Mouse (Mus musculus): ENCODE data around the gene Lcmt2. TPM values are rescaled to one million over a fixed set of nuclear protein-coding genes. Genes with fewer than 3 reads are reported as not detected.
A peak's percentile ranks its signal among the peaks of the same experiment; 100 is the strongest.
"Not testable (repeated sequence)": the region's sequence is repeated elsewhere in the genome, so short reads cannot be mapped to it uniquely, and the experiment has no call there.

The Lcmt2 gene
- polyA plus RNA-seq, 1 experiment from 2014 or later = 20.2 TPM

DNA sequence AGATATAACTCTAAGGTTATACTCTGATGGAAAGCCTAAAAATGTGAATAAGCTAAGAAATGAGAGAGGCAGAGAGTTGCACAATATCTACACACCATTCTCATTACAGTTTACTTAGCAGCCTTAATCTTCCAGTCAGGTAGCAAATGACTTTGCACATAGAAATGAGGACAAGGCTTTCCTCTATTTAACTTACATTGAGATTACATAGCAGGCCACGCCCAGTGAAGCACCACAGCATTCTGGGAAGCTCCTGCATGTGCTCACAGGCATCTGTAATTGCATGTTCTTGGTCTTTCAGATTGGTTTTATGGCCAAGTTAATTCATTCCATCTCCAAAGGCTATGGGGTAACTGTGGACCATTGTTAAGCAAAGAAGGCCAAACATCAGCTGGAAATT lies 7.6 kb downstream of the Lcmt2 start:
- ATAC-seq (replicated peaks; ENCODE audit: low FRiP score) = no peak
- Histone ChIP-seq H3K4me1 (replicated peaks; ENCODE audit: control insufficient read depth, insufficient read depth, low read length) (no peaks in the 10 kb centered on the region), H3K36me3 (ENCODE audit: control insufficient read depth, insufficient read depth, low read length) (no peaks in the 10 kb centered on the region), H3K27ac (ENCODE audit: low read depth, low read length) (no peak overlapping the region), H3K4me2 (ENCODE audit: low read depth, low read length, severe bottlenecking) (no peak overlapping the region), H3K9me3 (ENCODE audit: control insufficient read depth, low read length) (no peaks in the 10 kb centered on the region), H3K9ac (ENCODE audit: low read length) (no peak overlapping the region), H3K27me3 (ENCODE audit: control insufficient read depth, insufficient read depth, low read length) (no peaks in the 10 kb centered on the region), H3K4me3 (ENCODE audit: low read depth, low read length) (no peak overlapping the region)
- no peak for DNase-seq (ENCODE audit: low spot score)
- 82% methylated on average over 1 of the region's 1 CpGs for WGBS

DNA sequence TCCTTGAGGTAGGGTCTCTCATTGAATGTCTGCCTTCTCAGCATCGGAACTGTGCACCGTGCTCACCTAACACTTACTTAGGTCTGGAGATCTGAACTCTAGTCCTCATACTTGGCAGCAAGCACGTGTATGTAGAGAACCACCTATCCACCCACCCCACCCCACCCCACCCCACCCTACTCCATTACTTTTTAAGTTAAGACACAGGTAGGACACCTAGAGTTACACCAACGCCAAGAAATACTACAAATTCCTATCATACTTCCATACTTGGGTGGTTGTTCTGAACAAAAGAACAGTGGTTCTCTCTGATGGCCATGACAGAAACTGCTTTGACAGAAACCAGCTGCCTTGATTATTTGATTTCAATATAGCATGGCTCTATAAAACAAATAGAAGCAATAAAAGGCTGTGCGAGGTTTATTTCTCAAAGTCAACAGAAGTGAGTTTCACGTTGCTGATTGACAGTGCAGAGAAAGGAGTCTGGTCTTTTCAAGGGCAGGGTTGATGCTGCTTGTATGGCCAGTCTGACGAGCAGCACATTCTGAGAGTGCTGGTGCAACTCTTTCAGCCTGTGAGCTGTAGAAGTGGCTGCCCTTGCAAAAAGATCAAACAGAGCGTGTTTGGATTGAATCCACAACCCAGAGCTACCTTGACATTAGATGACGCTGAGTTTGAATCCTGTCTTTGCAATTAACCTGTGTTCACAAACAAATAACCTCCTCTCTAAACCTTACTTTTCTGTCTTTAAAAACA lies 11.4 kb downstream of the Lcmt2 start:
- no peaks in the 10 kb centered on the region for H3K27me3 ChIP-seq (ENCODE audit: control insufficient read depth, insufficient read depth, low read length)
- no peaks in the 10 kb centered on the region for H3K36me3 ChIP-seq (ENCODE audit: control insufficient read depth, insufficient read depth, low read length)
- H3K9me3 ChIP-seq (ENCODE audit: control insufficient read depth, low read length) = no peaks in the 10 kb centered on the region
- ATAC-seq (replicated peaks; ENCODE audit: low FRiP score) (no peak), DNase-seq (ENCODE audit: low spot score) (no peak)
- H3K4me2 ChIP-seq (ENCODE audit: low read depth, low read length, severe bottlenecking) = no peak overlapping the region
- no peaks in the 10 kb centered on the region for H3K4me1 ChIP-seq (replicated peaks; ENCODE audit: control insufficient read depth, insufficient read depth, low read length)
- WGBS = 79% methylated on average over 9 of the region's 9 CpGs
- H3K9ac ChIP-seq (ENCODE audit: low read length) = no peak overlapping the region
- no peak overlapping the region for H3K4me3 ChIP-seq (ENCODE audit: low read depth, low read length)
- no peak overlapping the region for H3K27ac ChIP-seq (ENCODE audit: low read depth, low read length)

DNA sequence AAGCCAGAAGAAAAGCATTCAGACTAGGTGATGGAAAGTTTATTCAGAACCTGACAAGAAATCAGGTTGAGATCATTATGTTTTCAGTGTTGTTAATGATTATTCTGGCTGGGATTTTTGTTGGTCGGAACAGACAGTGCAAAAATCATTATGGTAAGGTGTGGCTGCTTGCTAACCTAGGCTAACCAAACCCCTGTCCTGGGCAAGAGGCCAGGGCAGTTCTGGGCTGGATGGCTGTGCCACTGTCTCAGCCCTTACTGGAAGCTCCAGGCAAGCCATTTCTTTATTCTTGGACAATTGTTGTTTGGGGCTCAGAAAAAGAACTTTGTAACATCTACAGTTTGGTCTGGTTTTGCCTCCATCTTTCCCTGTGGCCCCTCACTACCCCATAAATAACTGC lies 12.9 kb downstream of the Lcmt2 start:
- WGBS = 74% methylated on average over 1 of the region's 1 CpGs

DNA sequence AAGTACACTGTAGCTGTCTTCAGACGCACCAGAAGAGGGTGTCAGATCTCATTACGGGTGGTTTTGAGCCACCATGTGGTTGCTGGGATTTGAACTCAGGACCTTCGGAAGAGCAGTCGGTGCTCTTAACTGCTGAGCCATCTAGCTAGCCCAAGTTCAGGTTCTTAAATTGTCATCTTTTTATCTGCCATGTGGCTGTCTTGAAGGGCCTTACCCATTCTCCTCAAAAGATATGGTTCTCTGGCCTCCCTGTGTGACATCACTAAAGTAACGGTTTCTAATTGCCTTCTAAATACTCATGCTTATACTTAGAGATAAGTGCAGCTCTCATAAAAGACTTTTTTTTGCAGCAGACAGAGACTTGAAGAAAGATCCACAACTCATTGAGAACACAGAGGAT lies 14.2 kb downstream of the Lcmt2 start:
- H3K4me3 ChIP-seq (ENCODE audit: low read depth, low read length); H3K4me1 ChIP-seq (replicated peaks; ENCODE audit: control insufficient read depth, insufficient read depth, low read length); H3K9me3 ChIP-seq (ENCODE audit: control insufficient read depth, low read length); ATAC-seq (replicated peaks; ENCODE audit: low FRiP score); DNase-seq (ENCODE audit: low spot score); H3K27ac ChIP-seq (ENCODE audit: low read depth, low read length); H3K36me3 ChIP-seq (ENCODE audit: control insufficient read depth, insufficient read depth, low read length); H3K9ac ChIP-seq (ENCODE audit: low read length); H3K4me2 ChIP-seq (ENCODE audit: low read depth, low read length, severe bottlenecking); H3K27me3 ChIP-seq (ENCODE audit: control insufficient read depth, insufficient read depth, low read length): not testable (repeated sequence)
- WGBS = 93% methylated on average over 5 of the region's 5 CpGs

More for the DNA sequence above, 12.9 kb downstream of the Lcmt2 start:
- no peaks in the 10 kb centered on the region for H3K9me3 ChIP-seq (ENCODE audit: control insufficient read depth, low read length)
- DNase-seq (ENCODE audit: low spot score) (no peak), ATAC-seq (replicated peaks; ENCODE audit: low FRiP score) (no peak)
- H3K4me1 ChIP-seq (replicated peaks; ENCODE audit: control insufficient read depth, insufficient read depth, low read length) = no peaks in the 10 kb centered on the region
- no peak overlapping the region for H3K4me2 ChIP-seq (ENCODE audit: low read depth, low read length, severe bottlenecking)
- no peaks in the 10 kb centered on the region for H3K36me3 ChIP-seq (ENCODE audit: control insufficient read depth, insufficient read depth, low read length)
- H3K4me3 ChIP-seq (ENCODE audit: low read depth, low read length) = no peak overlapping the region
- H3K27ac ChIP-seq (ENCODE audit: low read depth, low read length) = no peak overlapping the region
- no peaks in the 10 kb centered on the region for H3K27me3 ChIP-seq (ENCODE audit: control insufficient read depth, insufficient read depth, low read length)
- no peak overlapping the region for H3K9ac ChIP-seq (ENCODE audit: low read length)

DNA sequence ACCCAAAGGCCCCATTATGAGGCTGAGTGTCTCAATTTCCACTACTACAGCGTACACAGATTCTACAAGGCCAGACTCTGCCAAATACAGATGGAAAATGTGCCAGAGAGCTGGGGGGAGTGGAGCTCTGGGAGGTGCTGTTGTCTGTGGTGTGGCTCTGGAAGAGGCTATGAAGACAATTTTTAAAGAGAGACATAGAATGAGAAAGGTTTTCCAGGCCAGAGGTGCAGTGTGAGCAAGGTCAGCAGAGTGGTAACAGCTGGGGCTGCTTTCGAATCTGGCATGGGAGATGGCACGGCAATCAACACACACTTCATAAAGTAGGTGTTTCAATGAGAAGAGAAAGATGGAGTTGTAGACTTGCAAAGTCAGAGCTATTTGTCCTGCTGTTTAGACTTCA lies 21.2 kb downstream of the Lcmt2 start:
- 90% methylated on average over 3 of the region's 3 CpGs for WGBS
- no peak for ATAC-seq (replicated peaks; ENCODE audit: low FRiP score)

DNA sequence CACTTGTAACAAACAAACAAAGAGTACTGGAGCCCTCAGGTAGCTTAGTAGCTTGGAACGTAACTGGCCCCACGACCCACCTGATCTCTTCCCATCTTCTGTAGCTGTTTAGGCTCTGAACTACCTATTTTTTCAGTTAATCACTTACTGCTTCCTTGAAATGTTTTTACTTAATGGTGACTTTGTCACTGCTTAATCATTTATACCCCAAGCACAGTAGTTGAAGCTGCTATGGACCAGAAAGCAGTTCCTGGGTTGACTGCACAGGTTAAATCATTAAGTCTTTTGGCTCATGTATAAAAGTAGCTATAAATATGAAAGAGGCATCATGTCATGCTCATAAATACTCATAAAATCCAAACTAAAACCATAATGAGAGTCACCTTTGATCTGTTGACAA lies 25.0 kb downstream of the Lcmt2 start:
- Histone ChIP-seq H3K4me3 (ENCODE audit: low read depth, low read length) (no peak overlapping the region), H3K36me3 (ENCODE audit: control insufficient read depth, insufficient read depth, low read length) (no peaks in the 10 kb centered on the region), H3K9me3 (ENCODE audit: control insufficient read depth, low read length) (no peaks in the 10 kb centered on the region), H3K27ac (ENCODE audit: low read depth, low read length) (no peak overlapping the region), H3K27me3 (ENCODE audit: control insufficient read depth, insufficient read depth, low read length) (no peaks in the 10 kb centered on the region), H3K4me2 (ENCODE audit: low read depth, low read length, severe bottlenecking) (no peak overlapping the region), H3K4me1 (replicated peaks; ENCODE audit: control insufficient read depth, insufficient read depth, low read length) (no peaks in the 10 kb centered on the region), H3K9ac (ENCODE audit: low read length) (no peak overlapping the region)
- DNase-seq (ENCODE audit: low spot score) (no peak), ATAC-seq (replicated peaks; ENCODE audit: low FRiP score) (no peak)
- 84% methylated on average over 2 of the region's 2 CpGs for WGBS

More for the DNA sequence above, 21.2 kb downstream of the Lcmt2 start:
- Histone ChIP-seq H3K4me1 (replicated peaks; ENCODE audit: control insufficient read depth, insufficient read depth, low read length) (no peaks in the 10 kb centered on the region), H3K27me3 (ENCODE audit: control insufficient read depth, insufficient read depth, low read length) (no peaks in the 10 kb centered on the region), H3K4me2 (ENCODE audit: low read depth, low read length, severe bottlenecking) (no peak overlapping the region), H3K27ac (ENCODE audit: low read depth, low read length) (no peak overlapping the region), H3K9me3 (ENCODE audit: control insufficient read depth, low read length) (no peaks in the 10 kb centered on the region), H3K9ac (ENCODE audit: low read length) (no peak overlapping the region), H3K36me3 (ENCODE audit: control insufficient read depth, insufficient read depth, low read length) (no peaks in the 10 kb centered on the region), H3K4me3 (ENCODE audit: low read depth, low read length) (no peak overlapping the region)
- DNase-seq (ENCODE audit: low spot score) = no peak

DNA sequence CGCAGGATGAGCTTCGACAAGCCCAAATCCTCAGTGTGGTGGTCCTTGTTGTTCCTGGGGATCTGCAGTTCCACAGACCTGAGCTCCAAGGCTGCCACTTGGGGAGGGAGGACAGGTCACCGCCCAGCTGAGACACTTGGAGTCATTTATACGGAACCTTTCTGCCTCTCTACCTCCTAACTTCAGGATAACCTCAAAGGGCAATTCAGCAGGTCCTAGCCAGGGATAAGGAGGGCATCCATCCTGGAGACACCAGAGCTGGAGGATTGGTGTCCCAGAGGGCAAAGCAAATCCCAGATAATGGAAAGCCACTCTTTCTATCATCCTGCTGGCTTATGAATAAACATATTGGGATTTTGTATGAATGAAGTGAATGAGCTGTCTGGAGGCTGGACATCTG lies 30.8 kb downstream of the Lcmt2 start, which contains the start of gene Tgm7:
Gene Tgm7, minus strand, starts transcription at position 101 of the 400 bp plus-strand sequence.
- H3K4me2 ChIP-seq (ENCODE audit: low read depth, low read length, severe bottlenecking) = no peak within 1 kb of the TSS
- H3K4me3 ChIP-seq (ENCODE audit: low read depth, low read length) = no peak within 1 kb of the TSS
- no peaks in the 10 kb centered on the region for H3K4me1 ChIP-seq (replicated peaks; ENCODE audit: control insufficient read depth, insufficient read depth, low read length)
- no peaks in the 10 kb centered on the region for H3K27me3 ChIP-seq (ENCODE audit: control insufficient read depth, insufficient read depth, low read length)
- H3K27ac ChIP-seq (ENCODE audit: low read depth, low read length) = no peak within 1 kb of the TSS
- DNase-seq (ENCODE audit: low spot score) (no peak), ATAC-seq (replicated peaks; ENCODE audit: low FRiP score) (no peak)
- no peak within 1 kb of the TSS for H3K9ac ChIP-seq (ENCODE audit: low read length)
- no peaks in the 10 kb centered on the region for H3K9me3 ChIP-seq (ENCODE audit: control insufficient read depth, low read length)
- no peaks in the 10 kb centered on the region for H3K36me3 ChIP-seq (ENCODE audit: control insufficient read depth, insufficient read depth, low read length)
- whole genome bisulfite sequencing = 88% methylated on average over 4 of the region's 4 CpGs

DNA sequence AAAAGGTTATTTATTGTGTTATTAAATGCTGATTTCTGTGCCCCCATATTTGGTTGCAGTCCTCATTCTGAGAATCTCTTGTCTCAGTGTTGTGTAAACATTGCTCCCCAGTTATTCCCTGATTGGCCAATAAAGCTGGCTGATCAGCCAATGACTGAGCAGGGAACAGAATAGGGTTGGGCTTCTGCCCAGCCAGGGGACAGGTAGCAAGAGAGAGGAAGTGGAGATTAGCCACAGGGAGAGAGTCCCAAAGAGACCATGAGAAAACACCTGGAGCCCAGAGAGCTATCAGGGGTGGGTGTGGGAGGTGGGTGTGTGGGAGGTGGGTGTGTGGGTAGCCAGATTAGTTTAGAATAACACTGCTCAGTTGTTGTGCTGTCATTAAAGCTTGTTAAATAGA lies 34.5 kb downstream of the Lcmt2 start:
- Histone ChIP-seq H3K4me2 (ENCODE audit: low read depth, low read length, severe bottlenecking) (no peak overlapping the region), H3K4me3 (ENCODE audit: low read depth, low read length) (no peak overlapping the region), H3K27me3 (ENCODE audit: control insufficient read depth, insufficient read depth, low read length) (no peaks in the 10 kb centered on the region), H3K27ac (ENCODE audit: low read depth, low read length) (no peak overlapping the region), H3K36me3 (ENCODE audit: control insufficient read depth, insufficient read depth, low read length) (no peaks in the 10 kb centered on the region), H3K9me3 (ENCODE audit: control insufficient read depth, low read length) (no peaks in the 10 kb centered on the region), H3K4me1 (replicated peaks; ENCODE audit: control insufficient read depth, insufficient read depth, low read length) (no peaks in the 10 kb centered on the region), H3K9ac (ENCODE audit: low read length) (no peak overlapping the region)
- ATAC-seq (replicated peaks; ENCODE audit: low FRiP score) = no peak
- DNase-seq (ENCODE audit: low spot score) = no peak

DNA sequence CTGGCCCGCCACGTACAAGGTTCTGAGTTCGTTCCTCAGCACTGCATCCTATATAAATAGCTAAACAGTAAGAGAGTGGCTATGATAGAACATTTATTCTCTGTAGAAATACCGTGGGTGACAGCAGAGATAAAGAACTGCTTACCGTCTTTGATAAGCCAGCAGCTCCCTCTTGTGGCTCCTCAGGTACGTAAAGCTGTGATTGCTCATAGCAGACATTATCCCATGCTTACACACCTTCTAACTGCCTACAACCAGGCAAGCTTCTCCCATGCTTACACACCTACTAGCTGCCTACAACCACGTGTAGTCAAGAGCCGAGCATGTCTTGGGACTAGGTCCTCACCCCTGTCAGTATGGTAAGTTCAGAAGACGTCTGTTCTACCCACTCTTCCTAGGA lies 38.4 kb downstream of the Lcmt2 start:
- Histone ChIP-seq H3K4me3 (ENCODE audit: low read depth, low read length) (no peak overlapping the region), H3K9me3 (ENCODE audit: control insufficient read depth, low read length) (no peaks in the 10 kb centered on the region), H3K9ac (ENCODE audit: low read length) (no peak overlapping the region), H3K27me3 (ENCODE audit: control insufficient read depth, insufficient read depth, low read length) (no peaks in the 10 kb centered on the region), H3K27ac (ENCODE audit: low read depth, low read length) (no peak overlapping the region), H3K4me1 (replicated peaks; ENCODE audit: control insufficient read depth, insufficient read depth, low read length) (no peaks in the 10 kb centered on the region), H3K4me2 (ENCODE audit: low read depth, low read length, severe bottlenecking) (no peak overlapping the region), H3K36me3 (ENCODE audit: control insufficient read depth, insufficient read depth, low read length) (no peaks in the 10 kb centered on the region)
- ATAC-seq (replicated peaks; ENCODE audit: low FRiP score) (no peak), DNase-seq (ENCODE audit: low spot score) (peak; percentile 55)
- WGBS = 31% methylated on average over 9 of the region's 9 CpGs
